Mouse (Mus musculus) spleen, adult 2 months (tissue): ENCODE results near the gene 4921504E06Rik.

Experiments used
- CTCF ChIP-seq: fragments of 200-500 bp; IDR thresholded peaks from 2 replicates; pipeline ENCODE4 v1.5.1; 2011; ENCODE audit warnings: mild to moderate bottlenecking, inconsistent platforms; ENCODE audit not compliant: insufficient read depth, insufficient read length, insufficient replicate concordance; ENCODE audit errors: extremely low read depth
- POLR2A ChIP-seq: fragments of 200-500 bp; IDR thresholded peaks from 2 replicates; pipeline ENCODE4 v1.6.1; 2011; ENCODE audit warnings: low read depth, low read length, inconsistent platforms

DNA sequence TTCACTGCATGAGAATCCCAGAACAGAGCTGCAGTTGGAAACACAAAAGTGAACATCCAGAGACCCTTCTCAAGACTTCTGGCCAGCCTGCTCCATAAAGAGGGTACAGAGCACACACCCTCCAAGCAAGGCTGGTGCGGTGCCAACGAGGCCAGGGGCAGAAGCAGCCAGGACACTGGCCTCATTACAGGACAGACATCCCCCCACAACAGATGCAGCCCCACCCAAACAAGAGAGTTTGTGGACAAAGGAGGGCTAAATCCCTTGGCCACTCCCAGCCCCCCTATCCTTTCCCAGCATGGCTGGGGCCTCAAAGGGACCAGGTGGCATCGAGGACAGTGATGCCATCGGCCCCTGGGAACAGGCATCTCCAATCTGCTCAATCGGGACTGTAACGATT, 130.6 kb downstream of the 4921504E06Rik start:
- TF ChIP-seq POLR2A (no peak), CTCF (no peak)
